Mouse (Mus musculus): ENCODE measurements around the gene Tprn. TPM values are rescaled to one million over a fixed set of nuclear protein-coding genes. Genes with fewer than 3 reads are reported as not detected.

Tprn gene
- polyA plus RNA-seq, 1 experiment: 10.2 TPM

GRCm38 (mm10) chr2:25225811-25226379 is 36.5 kb upstream of the Tprn start:
- Histone ChIP-seq H3K4me3 (ENCODE audit: insufficient read depth, low read length) (peak overlapping the region; percentile 57), H3K4me1 (ENCODE audit: control insufficient read depth, insufficient read depth, low read length) (peaks cover 13% of the 10 kb centered on the region), H3K27ac (ENCODE audit: insufficient read depth, low read depth, low read length) (peak overlapping the region; percentile 69)
- TF ChIP-seq CTCF (IDR thresholded peaks at IDR 0.05; ENCODE audit: low read depth, low read length): no peak
- TF ChIP-seq POLR2A (IDR thresholded peaks at IDR 0.05; ENCODE audit: borderline replicate concordance, low read depth, low read length): no peak

- Histone ChIP-seq H3K27ac (ENCODE audit: insufficient read depth, low read depth, low read length) (no peak overlapping the region), H3K4me1 (ENCODE audit: control insufficient read depth, insufficient read depth, low read length) (peaks cover 13% of the 10 kb centered on the region), H3K4me3 (ENCODE audit: insufficient read depth, low read length) (no peak overlapping the region)
- no peak for TF ChIP-seq POLR2A (IDR thresholded peaks at IDR 0.05; ENCODE audit: borderline replicate concordance, low read depth, low read length)
- TF ChIP-seq CTCF (IDR thresholded peaks at IDR 0.05; ENCODE audit: low read depth, low read length): no peak
These were observed 35.6 kb upstream of the Tprn start for GRCm38 (mm10) chr2:25226864-25227263.

GRCm38 (mm10) chr2:25227406-25227805 is 35.0 kb upstream of the Tprn start:
- TF ChIP-seq CTCF (IDR thresholded peaks at IDR 0.05; ENCODE audit: low read depth, low read length) (no peak), POLR2A (IDR thresholded peaks at IDR 0.05; ENCODE audit: borderline replicate concordance, low read depth, low read length) (no peak)
- Histone ChIP-seq H3K4me1 (ENCODE audit: control insufficient read depth, insufficient read depth, low read length) (peaks cover 13% of the 10 kb centered on the region), H3K27ac (ENCODE audit: insufficient read depth, low read depth, low read length) (no peak overlapping the region), H3K4me3 (ENCODE audit: insufficient read depth, low read length) (no peak overlapping the region)

GRCm38 (mm10) chr2:25228431-25228889 is 34.0 kb upstream of the Tprn start:
- Histone ChIP-seq H3K27ac (ENCODE audit: insufficient read depth, low read depth, low read length) (peak overlapping the region; percentile 49), H3K4me3 (ENCODE audit: insufficient read depth, low read length) (peak overlapping the region; percentile 45), H3K4me1 (ENCODE audit: control insufficient read depth, insufficient read depth, low read length) (peaks cover 9% of the 10 kb centered on the region)
- TF ChIP-seq CTCF (IDR thresholded peaks at IDR 0.05; ENCODE audit: low read depth, low read length) (peak; percentile 83), POLR2A (IDR thresholded peaks at IDR 0.05; ENCODE audit: borderline replicate concordance, low read depth, low read length) (no peak)

GRCm38 (mm10) chr2:25228995-25229530 is 33.4 kb upstream of the Tprn start:
- Histone ChIP-seq H3K27ac (ENCODE audit: insufficient read depth, low read depth, low read length) (no peak overlapping the region), H3K4me3 (ENCODE audit: insufficient read depth, low read length) (no peak overlapping the region), H3K4me1 (ENCODE audit: control insufficient read depth, insufficient read depth, low read length) (peaks cover 9% of the 10 kb centered on the region)
- no peak for TF ChIP-seq CTCF (IDR thresholded peaks at IDR 0.05; ENCODE audit: low read depth, low read length)
- no peak for TF ChIP-seq POLR2A (IDR thresholded peaks at IDR 0.05; ENCODE audit: borderline replicate concordance, low read depth, low read length)

- no peak for TF ChIP-seq CTCF (IDR thresholded peaks at IDR 0.05; ENCODE audit: low read depth, low read length)
- TF ChIP-seq POLR2A (IDR thresholded peaks at IDR 0.05; ENCODE audit: borderline replicate concordance, low read depth, low read length): no peak
- H3K4me3 ChIP-seq (ENCODE audit: insufficient read depth, low read length): no peak overlapping the region
- no peak overlapping the region for H3K27ac ChIP-seq (ENCODE audit: insufficient read depth, low read depth, low read length)
- peaks cover 9% of the 10 kb centered on the region for H3K4me1 ChIP-seq (ENCODE audit: control insufficient read depth, insufficient read depth, low read length)
These were observed 32.8 kb upstream of the Tprn start for GRCm38 (mm10) chr2:25229582-25229981.

GRCm38 (mm10) chr2:25230581-25230980 is 31.8 kb upstream of the Tprn start:
- TF ChIP-seq CTCF (IDR thresholded peaks at IDR 0.05; ENCODE audit: low read depth, low read length): no peak
- no peak for TF ChIP-seq POLR2A (IDR thresholded peaks at IDR 0.05; ENCODE audit: borderline replicate concordance, low read depth, low read length)
- Histone ChIP-seq H3K4me1 (ENCODE audit: control insufficient read depth, insufficient read depth, low read length) (peaks cover 7% of the 10 kb centered on the region), H3K4me3 (ENCODE audit: insufficient read depth, low read length) (no peak overlapping the region), H3K27ac (ENCODE audit: insufficient read depth, low read depth, low read length) (no peak overlapping the region)

GRCm38 (mm10) chr2:25231038-25231437 is 31.4 kb upstream of the Tprn start:
- H3K4me3 ChIP-seq (ENCODE audit: insufficient read depth, low read length): no peak overlapping the region
- TF ChIP-seq POLR2A (IDR thresholded peaks at IDR 0.05; ENCODE audit: borderline replicate concordance, low read depth, low read length): no peak
- no peak for TF ChIP-seq CTCF (IDR thresholded peaks at IDR 0.05; ENCODE audit: low read depth, low read length)

GRCm38 (mm10) chr2:25233421-25233820 is 29.0 kb upstream of the Tprn start:
- TF ChIP-seq CTCF (IDR thresholded peaks at IDR 0.05; ENCODE audit: low read depth, low read length) (no peak), POLR2A (IDR thresholded peaks at IDR 0.05; ENCODE audit: borderline replicate concordance, low read depth, low read length) (no peak)
- Histone ChIP-seq H3K4me3 (ENCODE audit: insufficient read depth, low read length) (no peak overlapping the region), H3K27ac (ENCODE audit: insufficient read depth, low read depth, low read length) (no peak overlapping the region), H3K4me1 (ENCODE audit: control insufficient read depth, insufficient read depth, low read length) (peaks cover 3% of the 10 kb centered on the region)

More at GRCm38 (mm10) chr2:25231038-25231437, 31.4 kb upstream of the Tprn start:
- Histone ChIP-seq H3K4me1 (ENCODE audit: control insufficient read depth, insufficient read depth, low read length) (peaks cover 3% of the 10 kb centered on the region), H3K27ac (ENCODE audit: insufficient read depth, low read depth, low read length) (no peak overlapping the region)

GRCm38 (mm10) chr2:25234050-25234449 is 28.4 kb upstream of the Tprn start, which contains the start of gene Slc34a3:
TSS of gene Slc34a3 (minus strand) at chr2:25234364.
- H3K4me3 ChIP-seq (ENCODE audit: insufficient read depth, low read length): no peak within 1 kb of the TSS
- TF ChIP-seq CTCF (IDR thresholded peaks at IDR 0.05; ENCODE audit: low read depth, low read length) (no peak), POLR2A (IDR thresholded peaks at IDR 0.05; ENCODE audit: borderline replicate concordance, low read depth, low read length) (no peak)
- H3K4me1 ChIP-seq (ENCODE audit: control insufficient read depth, insufficient read depth, low read length): no peaks in the 10 kb centered on the region
- H3K27ac ChIP-seq (ENCODE audit: insufficient read depth, low read depth, low read length): no peak within 1 kb of the TSS
